Mouse (Mus musculus) thymus, adult 2 months (tissue): ENCODE results near the gene Mast1. TPM values are rescaled to one million over a fixed set of nuclear protein-coding genes. Genes with fewer than 3 reads are reported as not detected.
A peak's percentile ranks its signal among the peaks of the same experiment; 100 is the strongest.

Experiments used
- DNase-seq: peaks from one replicate; pipeline ENCODE4 v3.0.0; 2021
- H3K27ac ChIP-seq: fragments of 200-500 bp; 2 replicates; pipeline ENCODE4 v1.5.1; 2012; ENCODE audit warnings: low read length, control low read depth; ENCODE audit not compliant: control insufficient read depth, insufficient read depth
- H3K27me3 ChIP-seq: fragments of 200-500 bp; 2 replicates; pipeline ENCODE4 v1.6.1; 2012; ENCODE audit warnings: mild to moderate bottlenecking, low read length, moderate library complexity, mixed read lengths; ENCODE audit not compliant: control insufficient read depth, insufficient read depth
- H3K36me3 ChIP-seq: fragments of 200-500 bp; 2 replicates; pipeline ENCODE4 v1.6.1; 2012; ENCODE audit warnings: mild to moderate bottlenecking, low read length, moderate library complexity; ENCODE audit not compliant: control insufficient read depth, insufficient read depth
- H3K4me1 ChIP-seq: fragments of 200-500 bp; replicated peaks from 2 replicates; pipeline ENCODE4 v1.6.1; 2012; ENCODE audit warnings: low read length; ENCODE audit not compliant: control insufficient read depth, insufficient read depth
- H3K4me3 ChIP-seq: fragments of 200-500 bp; 2 replicates; pipeline ENCODE4 v1.5.1; 2012; ENCODE audit warnings: mild to moderate bottlenecking, low read length, control low read depth, moderate library complexity; ENCODE audit not compliant: control insufficient read depth, insufficient read depth
- CTCF ChIP-seq: fragments of 200-500 bp; IDR thresholded peaks from 2 replicates; pipeline ENCODE4 v1.5.1; 2012; ENCODE audit warnings: mild to moderate bottlenecking, control low read depth, low read length, moderate library complexity, borderline replicate concordance; ENCODE audit not compliant: control insufficient read depth, poor library complexity, insufficient read depth; ENCODE audit errors: extremely low read depth
- POLR2A ChIP-seq: fragments of 200-500 bp; IDR thresholded peaks from 2 replicates; pipeline ENCODE4 v1.6.1; 2012; ENCODE audit warnings: mild to moderate bottlenecking, low read length, control low read depth, moderate library complexity; ENCODE audit not compliant: control insufficient read depth, poor library complexity, insufficient read depth; ENCODE audit errors: extremely low read depth
- WGBS: fragments of 180-500 bp; shearing (Covaris S2); methylation state at CpG from one replicate; pipeline ENCODE4 v1.1.7; 2018; 5-methylcytosine and 5-hydroxymethylcytosine counted together
- polyA plus RNA-seq: library from polyadenylated mRNA; depleted of rRNA; stranded (reverse); fragments of >200 nt; gene quantifications from 2 replicates; pipeline ENCODE4 v1.2.3, GENCODE M21; 2012

The Mast1 gene
- polyA plus RNA-seq, 1 experiment: 0.35 TPM

GRCm38 (mm10) chr8:84970913-84971312 lies 33.8 kb upstream of the Mast1 start:
- no peaks in the 10 kb centered on the region for H3K27me3 ChIP-seq
- H3K36me3 ChIP-seq: no peaks in the 10 kb centered on the region
- H3K27ac ChIP-seq: no peak overlapping the region
- no peak for DNase-seq
- no peak overlapping the region for H3K4me3 ChIP-seq
- TF ChIP-seq CTCF (no peak), POLR2A (no peak)
- peaks cover 27% of the 10 kb centered on the region for H3K4me1 ChIP-seq
- WGBS: 90% methylated on average over 5 of the region's 5 CpGs

GRCm38 (mm10) chr8:84970135-84970790 lies 33.1 kb upstream of the Mast1 start:
- Histone ChIP-seq H3K27ac (no peak overlapping the region), H3K27me3 (no peaks in the 10 kb centered on the region), H3K4me1 (peaks cover 26% of the 10 kb centered on the region), H3K4me3 (peak overlapping the region; percentile 74), H3K36me3 (no peaks in the 10 kb centered on the region)
- TF ChIP-seq CTCF: no peak
- no peak for TF ChIP-seq POLR2A
- WGBS: 19% methylated on average over 21 of the region's 21 CpGs
- DNase-seq: no peak

- peak; percentile 63 for DNase-seq
- no peaks in the 10 kb centered on the region for H3K27me3 ChIP-seq
- no peak within 1 kb of the TSS for H3K27ac ChIP-seq
- H3K4me3 ChIP-seq: peak within 1 kb of the TSS; percentile 74
- TF ChIP-seq POLR2A: peak; percentile 72; the same call in 1 of the 2 replicates
- TF ChIP-seq CTCF: no peak
- H3K4me1 ChIP-seq: peaks cover 30% of the 10 kb centered on the region
- WGBS: under 1% methylated on average over 56 of the region's 56 CpGs
- H3K36me3 ChIP-seq: no peaks in the 10 kb centered on the region
Measured at GRCm38 (mm10) chr8:84969241-84970134, 32.3 kb upstream of the Mast1 start, which contains the start of the genes Gm49661, Prdx2 and Rnaseh2a. Gm49661 (minus strand) TSS chr8:84969433. Prdx2 (plus strand) TSS chr8:84969587. Rnaseh2a (minus strand) TSS chr8:84969767.

- Histone ChIP-seq H3K4me3 (no peak overlapping the region), H3K36me3 (no peaks in the 10 kb centered on the region), H3K27me3 (no peaks in the 10 kb centered on the region), H3K4me1 (peaks cover 30% of the 10 kb centered on the region), H3K27ac (no peak overlapping the region)
- no peak for DNase-seq
- no peak for TF ChIP-seq POLR2A
- TF ChIP-seq CTCF: no peak
- 8% methylated on average over 2 of the region's 2 CpGs for WGBS
Measured at GRCm38 (mm10) chr8:84968650-84969049, 31.5 kb upstream of the Mast1 start.

DNA sequence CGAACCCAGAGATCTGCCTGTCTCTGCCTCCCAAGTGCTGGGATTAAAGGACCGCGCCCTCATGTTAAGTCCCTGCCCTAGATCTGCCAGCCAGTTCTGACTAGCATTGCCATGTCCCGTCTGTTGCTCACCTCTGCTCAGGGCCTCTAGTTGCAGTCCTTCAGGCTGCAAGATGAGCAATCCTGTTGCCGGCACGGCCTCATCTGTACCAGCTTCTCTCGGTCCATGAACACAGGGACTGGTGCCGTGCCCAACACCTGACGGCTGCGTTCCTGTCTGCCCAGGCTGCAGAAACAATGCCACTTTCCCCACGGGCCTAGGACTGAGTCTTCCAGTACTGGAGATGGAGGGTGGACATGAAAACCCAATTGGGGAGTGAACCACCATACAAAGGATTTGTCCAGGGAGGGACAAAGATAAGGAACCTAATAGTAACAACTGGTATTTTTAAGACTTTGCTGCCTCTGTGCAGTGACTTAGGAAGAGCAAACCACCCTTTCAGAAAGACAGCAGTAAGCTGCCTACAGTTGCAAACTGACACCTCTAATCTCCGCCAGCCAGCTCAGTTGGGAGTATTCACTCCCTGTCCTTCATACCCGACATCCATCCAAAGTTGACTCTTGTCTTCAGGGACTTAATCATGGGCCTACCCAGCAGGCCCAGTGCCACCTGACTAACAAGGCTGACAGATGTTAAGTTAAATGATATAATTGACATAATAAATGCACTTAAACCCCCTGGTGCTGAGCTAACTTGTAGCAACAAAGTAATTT lies 30.6 kb upstream of the Mast1 start:
- WGBS: 98% methylated on average over 13 of the region's 13 CpGs
- Histone ChIP-seq H3K36me3 (no peaks in the 10 kb centered on the region), H3K4me3 (no peak overlapping the region), H3K4me1 (peaks cover 30% of the 10 kb centered on the region), H3K27me3 (no peaks in the 10 kb centered on the region), H3K27ac (no peak overlapping the region)
- no peak for DNase-seq
- TF ChIP-seq CTCF (no peak), POLR2A (no peak)

DNA sequence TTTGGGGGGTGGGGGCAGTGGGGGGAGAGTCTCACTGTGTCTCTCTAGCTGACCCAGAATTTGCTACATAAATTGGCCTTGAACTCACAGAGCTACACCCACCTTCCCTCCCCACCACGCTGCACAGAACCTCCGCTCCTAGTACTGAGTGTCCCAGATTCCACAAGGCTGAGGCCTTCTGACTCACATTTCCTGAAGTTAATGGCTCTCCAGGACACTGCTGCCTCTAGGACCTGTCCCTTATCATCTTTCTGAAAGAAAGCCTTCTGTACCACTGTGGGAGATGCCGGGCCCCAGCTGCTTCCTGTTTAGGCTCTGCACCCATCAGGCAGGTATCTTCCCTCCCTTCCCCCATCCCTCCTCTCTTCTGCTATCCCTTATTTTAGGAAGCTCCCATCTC lies 29.4 kb upstream of the Mast1 start:
- Histone ChIP-seq H3K4me3 (no peak overlapping the region), H3K27ac (peak overlapping the region; percentile 87)

More for the DNA sequence above, 29.4 kb upstream of the Mast1 start:
- Histone ChIP-seq H3K4me1 (peaks cover 30% of the 10 kb centered on the region), H3K36me3 (no peaks in the 10 kb centered on the region), H3K27me3 (no peaks in the 10 kb centered on the region)
- 54% methylated on average over 3 of the region's 3 CpGs for WGBS
- TF ChIP-seq POLR2A (no peak), CTCF (no peak)
- no peak for DNase-seq
